Mouse (Mus musculus) layer of hippocampus, adult 9-10 months (tissue): ENCODE measurements around the gene Reln.

Experiments
- DNase-seq: peaks from one replicate; pipeline ENCODE4 v3.0.0; 2022; ENCODE audit warnings: low spot score

Gene Reln

DNA sequence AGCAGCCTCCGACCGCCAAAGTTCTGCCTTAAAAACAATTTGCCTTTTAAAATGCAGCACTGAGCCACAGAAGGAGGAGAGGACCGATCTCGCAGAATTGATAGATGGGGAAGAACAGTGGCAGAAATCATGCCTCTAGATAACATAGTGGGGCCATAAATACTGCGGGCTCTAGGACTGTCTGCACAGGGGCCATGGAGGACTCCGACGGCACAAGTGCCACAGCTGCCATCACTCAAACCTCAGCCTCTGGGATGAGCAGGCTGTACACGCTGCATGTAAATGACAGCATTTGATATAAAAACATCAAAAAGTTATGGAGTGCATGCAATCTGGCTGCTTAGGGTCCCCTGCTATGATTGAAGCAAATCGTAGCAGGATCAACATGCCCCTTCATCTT, 227.6 kb downstream of the Reln start:
- no peak for DNase-seq

DNA sequence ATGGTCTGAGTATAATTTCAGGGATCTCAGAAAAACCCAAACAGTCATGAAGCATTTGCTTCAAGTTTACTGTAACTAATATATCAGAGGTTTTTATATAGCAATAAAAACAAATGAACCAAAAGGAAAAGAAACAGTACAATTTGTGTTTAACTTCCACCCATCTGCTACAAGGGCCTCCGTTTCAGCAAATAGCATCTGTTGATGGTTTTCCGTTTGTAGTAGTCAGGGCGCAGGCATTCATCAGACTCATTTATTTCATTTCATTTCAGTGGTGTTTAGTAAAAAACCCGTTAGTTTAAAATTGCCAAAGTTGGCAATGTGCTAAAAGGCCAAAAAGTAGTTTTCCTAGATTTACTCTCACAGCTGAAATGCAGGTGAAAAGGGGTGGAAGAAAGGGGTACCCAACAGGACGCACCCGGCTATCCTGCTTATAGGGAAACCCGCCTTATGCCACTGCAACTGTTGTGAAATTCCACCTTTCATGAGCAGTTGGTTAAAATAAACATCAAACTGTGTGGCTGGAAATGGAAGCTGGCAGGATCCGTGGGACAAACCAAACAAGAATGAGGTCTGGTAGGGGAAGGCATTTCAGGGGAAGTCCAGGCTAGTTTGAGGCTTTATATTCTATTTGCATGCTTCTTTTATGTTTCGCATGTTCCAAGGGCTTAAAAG, 237.6 kb downstream of the Reln start:
- DNase-seq, result peak; percentile 29

DNA sequence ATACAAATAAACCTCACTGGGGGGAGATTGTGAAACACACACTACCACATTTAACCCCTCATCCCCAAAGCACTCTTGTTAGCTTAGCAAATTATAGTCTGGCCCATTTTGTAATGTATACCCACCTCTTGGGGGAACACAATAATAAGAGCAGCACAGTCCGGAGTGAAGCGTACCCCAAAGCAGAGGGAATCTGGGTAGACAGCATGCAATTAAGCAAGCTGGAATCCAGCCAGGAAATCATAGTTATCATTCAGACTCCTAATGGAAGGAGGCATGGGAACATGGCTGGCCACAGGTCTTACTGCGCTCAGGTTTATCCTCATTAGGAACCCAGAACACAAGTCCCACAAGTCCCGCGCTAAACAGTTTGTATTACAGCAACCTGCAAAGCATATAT, 249.5 kb downstream of the Reln start:
- DNase-seq, result no peak

DNA sequence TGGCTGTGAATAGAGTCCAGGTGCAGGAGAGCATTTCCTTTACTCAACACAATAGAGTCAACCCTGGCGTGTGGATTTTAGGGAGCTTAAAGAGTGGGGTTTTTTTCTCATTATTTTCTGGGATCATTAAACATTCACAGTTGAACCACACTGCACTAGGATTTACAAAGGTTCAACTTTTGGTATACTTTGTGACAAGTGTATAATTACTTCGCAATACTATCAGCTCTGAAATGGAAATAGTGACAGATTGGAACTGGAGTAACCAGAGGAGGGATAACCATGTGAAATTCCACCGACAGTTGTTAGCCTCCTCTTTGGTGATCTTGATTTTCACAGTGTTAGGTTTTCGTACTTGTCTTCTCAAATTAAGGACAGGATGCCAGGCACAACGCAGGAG, 250.5 kb downstream of the Reln start:
- DNase-seq, result no peak

DNA sequence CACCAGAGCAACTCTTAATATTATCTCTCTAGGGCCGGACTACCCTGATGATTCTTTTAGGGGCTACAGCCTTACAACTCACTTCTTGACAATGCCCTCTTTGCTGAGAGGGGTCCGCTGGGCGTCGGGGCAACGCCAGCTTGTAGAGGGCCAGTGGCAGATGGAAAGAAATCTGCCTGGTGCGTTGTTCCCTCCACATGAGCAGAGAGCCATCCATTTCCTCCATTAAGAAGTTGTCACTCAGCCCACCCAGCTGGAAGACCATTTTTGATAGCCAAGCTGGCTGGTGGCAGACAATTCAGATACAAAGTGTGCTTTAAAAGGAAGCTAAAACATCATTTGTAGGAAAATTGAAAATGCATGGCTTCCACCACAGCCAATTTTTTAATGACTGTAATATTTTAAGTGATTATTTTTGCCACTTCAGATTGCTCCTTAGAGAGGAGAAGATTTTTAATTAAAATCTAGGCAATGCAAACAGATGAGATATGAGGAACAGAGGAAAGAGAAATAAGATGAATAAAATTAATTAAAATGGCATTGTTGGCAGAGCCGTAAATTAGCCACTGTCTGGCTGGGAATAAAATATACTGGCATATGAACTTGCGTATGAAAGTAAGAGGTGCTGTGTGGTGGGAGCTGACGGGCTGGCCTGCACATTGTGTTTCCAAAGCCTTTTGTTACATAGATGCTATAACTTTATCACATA, 251.2 kb downstream of the Reln start:
- DNase-seq, result no peak

DNA sequence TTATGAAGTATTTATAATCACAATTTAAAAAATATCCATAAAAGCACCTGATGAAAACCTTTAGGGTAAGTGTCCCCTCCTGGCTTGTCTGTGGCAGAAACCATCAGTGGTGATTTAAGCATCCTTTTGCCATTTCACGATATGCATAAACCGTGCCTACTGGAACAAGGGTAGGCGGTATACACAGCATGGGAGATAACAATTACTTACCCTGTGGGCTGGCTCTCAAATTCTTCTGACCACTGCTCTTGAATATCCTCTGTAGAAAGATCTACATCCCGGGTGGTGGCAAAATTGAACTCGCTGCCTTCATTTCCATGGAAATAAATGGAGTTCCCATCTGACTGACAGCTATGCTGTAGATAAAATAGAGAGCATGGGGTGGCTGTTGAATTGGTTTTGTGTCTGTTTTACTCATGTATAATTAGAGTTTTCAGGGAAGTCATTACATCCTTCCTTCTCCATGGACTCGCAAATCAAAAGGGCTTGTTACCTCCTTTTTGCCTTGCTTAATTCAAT, 264.0 kb downstream of the Reln start:
- DNase-seq, result no peak

DNA sequence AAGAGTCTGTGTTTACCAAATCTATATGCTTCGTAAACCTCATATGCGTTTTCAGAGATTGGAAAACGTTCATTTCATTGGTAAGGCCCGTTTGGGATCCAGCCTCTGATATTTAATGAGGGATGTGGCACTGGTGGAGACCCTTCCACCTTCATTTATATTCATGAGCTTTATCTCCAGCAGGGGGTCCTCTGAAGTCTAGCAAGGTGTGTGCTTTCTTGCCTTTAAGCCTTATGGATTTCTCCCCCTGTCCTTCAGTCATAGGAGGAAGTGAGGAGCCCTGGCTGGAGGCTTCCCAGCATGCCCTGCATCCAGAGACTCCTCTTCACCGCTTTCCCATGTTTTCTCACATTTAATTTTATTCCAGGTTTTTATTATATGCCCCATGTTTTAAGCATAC, 269.5 kb downstream of the Reln start:
- DNase-seq, result no peak

DNA sequence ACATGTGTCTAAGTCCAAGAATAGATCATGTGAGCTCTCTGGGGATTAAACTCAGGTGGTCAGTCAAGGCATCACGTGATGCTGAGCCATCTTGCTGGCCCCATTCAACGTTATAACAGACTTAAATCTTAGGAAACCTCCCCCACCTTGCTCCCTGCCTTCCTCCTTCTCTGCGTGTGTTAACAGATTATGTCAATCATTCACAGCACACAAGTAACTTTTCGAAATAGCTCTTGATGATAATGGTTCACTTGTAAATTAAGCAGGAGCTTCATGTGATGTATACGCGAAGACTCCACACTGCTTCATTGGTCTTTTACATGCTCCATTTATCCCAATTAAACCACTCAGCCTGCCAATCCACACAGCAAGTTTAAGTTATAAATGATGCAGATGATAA, 271.9 kb downstream of the Reln start:
- DNase-seq, result no peak

DNA sequence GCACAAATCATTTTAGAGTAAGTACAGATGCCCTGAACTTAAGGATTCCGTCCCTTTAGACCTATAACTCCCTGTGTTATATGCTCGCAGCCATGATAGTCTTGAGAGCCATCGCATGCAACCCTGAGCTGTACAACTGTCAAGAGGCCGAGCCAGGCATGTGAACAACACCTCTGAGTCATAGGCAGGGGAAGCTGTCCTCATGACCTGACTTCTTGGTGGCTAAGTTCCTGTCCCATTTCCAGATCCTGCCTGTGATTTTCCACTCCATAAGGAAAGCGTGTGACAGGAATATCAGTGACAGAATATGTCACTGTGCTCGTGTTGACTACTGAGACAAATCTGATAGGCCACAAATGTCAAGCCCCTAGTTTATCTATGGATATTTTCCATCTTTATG, 285.3 kb downstream of the Reln start:
- DNase-seq, result no peak

DNA sequence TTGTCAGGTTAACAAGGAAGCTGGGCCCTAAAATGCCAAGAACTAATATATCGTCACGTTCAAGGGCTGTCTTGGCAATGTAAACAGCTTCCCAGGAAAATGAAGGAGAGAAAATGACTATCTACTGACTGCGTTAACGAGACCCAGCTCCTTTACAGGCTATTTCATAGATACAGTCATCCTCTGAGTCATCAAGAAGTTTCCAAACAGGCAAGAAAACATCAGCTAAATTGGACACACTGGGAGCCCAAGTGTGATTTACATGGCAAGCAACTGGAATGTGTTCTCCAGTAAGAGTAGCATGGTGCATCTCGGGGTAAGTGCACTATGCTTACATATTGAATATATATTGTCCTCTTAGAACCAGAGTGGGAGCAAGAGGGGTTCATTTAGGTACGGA, 302.7 kb downstream of the Reln start:
- DNase-seq, result no peak

DNA sequence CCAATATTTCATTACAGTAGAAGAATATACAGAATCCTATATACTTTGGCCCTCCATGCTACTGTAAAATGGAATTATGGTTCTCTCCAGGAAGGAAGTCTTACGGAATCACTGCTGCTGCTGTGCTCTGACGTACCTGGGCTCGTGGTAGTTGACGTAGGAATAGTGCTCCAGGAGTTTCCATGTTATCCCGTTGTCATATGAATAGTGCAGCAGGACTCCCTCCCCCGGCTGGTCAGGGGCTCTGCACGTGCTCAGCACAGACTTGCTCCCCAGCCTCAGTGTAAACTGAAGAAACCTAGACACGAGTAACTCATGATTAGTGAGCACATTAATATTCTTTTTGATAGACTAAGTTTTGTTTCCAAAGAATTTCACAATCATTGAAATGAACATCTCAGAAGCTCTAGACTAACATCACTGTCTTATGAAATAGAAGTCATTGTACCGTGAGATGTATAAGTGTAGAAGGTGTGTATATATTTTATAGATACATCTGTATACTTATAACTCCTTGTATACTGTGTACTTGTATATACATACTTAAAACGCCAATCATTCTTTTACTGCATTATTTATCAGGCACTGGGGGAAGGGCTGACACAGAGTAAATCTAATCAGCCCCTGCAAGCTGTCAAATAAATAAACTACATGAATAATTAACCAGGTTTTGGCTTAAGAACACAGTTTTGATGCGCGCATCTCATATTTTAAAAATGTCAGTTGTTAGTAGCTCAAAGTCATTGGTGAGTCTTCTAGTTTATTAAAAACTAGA, 304.9 kb downstream of the Reln start:
- DNase-seq, result no peak

DNA sequence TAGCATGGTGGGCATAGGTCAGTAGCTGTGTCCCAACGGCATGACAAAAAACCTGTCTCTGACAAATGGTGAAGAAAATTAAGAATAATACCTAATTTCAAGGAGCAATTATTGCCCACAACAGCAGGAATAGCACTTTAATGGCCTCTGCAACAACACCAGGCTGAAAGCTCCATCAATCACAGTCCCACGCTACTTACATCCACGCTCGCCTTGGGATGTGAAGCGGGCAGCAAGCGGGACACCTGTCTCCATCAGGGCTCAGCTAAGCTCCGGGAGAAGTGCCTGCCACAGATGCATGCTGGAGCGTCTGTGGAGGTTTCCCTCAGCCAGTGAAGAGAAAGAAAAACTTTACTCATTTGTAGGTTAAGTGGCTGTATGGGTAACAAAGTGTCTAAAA, 309.3 kb downstream of the Reln start:
- no peak for DNase-seq

DNA sequence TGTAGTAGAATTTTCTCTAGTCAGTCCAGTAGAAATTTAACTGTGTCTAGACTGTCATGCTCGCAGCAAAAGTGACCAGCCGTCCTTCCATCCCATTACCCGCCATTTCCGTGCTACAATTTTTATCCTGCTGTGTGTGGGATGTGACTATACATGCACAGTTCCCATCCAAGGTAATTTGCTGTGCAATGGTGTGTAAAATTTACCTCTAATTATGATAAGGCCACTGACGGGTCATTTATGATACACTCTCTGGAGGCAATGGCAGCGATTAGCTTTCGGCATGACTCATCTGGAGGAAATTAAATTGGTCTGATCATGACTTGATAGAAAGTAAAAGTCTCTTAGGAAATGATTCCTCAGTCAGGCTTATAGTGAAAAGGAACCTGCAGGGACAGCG, 311.5 kb downstream of the Reln start:
- no peak for DNase-seq

DNA sequence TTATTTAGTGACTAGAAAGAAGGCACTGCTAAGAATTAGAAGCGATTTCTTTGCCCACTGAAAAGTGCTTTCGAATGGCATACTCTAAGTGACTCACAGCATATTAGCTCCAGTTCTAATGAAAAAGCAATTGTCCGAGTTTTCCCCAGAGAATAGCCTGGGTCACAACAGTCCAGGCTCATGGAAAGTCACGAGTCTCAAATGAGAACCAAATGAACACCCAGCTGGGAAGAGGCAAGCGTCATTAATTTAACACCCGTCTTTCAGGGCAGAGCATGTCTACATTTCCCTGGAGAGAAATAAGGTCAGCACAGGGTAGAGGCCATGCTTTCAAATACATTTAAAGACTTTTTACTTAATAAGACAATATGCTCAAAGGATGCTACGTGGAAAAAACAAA, 312.8 kb downstream of the Reln start:
- DNase-seq, result no peak

DNA sequence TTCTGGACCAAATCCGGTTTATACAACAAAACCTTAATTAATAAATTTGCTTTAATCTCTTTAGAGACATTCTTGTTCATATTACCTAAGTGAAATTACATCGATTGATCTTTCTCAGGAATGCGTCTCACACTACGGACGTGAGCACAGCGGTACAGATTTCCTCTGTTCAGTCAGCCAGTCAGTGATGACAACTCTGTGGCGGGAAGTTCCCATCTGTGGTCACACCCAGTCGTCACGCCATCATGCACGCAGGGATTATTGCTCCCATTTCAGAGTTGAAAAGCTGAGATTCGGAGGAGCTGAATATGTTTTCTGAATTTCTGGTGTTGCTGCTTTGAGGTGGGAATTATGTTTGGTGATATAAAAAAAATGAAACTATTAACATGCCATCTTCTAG, 316.1 kb downstream of the Reln start:
- no peak for DNase-seq

DNA sequence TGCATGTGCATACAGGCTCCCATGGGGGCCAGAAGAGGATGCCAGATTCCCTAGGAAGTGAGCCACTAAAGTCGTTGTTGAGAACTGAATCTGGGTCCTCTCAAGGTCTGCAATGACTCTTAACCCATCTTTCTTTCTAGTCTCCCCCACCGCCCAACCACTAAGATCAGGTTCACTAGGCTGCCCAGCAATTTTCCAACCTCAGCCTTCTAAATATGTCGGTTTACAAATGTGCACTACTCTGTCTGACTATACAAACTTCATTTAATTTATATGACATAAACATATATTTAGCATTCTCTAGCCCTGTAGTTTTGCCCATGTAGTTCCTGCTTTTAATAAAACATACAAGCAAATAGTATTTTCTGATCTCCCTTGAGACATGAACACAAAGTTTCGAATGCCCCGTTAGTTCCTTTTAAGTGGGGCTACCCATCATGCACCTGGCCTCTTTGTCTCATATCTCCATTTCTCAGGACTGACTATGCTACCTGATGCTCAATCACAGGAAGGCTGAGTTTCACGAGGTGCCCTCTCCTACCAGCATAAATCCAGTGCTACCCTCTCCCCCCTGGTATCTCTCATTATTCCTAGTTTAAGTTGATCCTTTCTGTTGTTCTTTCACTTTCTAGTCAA, 317.1 kb downstream of the Reln start:
- no peak for DNase-seq

DNA sequence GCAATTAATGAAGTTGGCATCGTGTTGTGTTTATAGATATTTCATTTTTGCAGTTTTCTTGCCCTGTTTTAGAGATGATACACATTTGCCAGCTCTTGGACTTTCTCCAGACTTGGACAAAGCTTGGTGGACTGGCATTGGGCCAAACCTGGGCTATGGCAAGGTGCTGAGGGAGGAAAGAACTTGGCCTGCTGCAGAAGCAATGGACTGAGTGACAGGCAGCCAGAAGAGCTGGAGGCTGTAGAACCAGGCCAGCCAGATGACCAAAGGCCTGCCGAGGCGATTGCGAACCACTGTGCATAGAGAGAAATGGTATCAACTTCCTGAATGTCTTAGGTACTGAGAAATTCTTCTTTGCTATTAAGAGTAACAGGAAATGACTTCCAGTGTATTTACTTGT, 318.8 kb downstream of the Reln start:
- DNase-seq, result no peak

DNA sequence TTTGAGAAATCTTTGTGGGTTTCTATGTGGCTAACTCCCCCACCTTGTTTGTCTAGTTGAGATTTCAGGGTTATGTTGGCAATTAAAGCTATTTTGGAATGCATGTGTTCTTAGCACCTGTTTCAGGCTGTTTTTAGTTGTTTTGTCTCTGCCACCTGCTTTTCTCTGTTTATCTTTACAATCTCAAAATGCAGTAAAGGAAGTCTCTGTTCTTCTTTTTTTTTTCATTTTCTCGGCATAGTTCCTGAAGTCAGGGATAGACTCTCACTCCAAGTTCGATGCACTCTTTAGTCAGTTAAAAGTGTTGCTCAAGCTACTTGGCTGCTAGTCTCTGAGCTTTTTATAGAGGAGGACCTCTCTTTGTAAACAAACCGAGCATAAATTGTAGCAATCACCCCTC, 320.4 kb downstream of the Reln start:
- no peak for DNase-seq

DNA sequence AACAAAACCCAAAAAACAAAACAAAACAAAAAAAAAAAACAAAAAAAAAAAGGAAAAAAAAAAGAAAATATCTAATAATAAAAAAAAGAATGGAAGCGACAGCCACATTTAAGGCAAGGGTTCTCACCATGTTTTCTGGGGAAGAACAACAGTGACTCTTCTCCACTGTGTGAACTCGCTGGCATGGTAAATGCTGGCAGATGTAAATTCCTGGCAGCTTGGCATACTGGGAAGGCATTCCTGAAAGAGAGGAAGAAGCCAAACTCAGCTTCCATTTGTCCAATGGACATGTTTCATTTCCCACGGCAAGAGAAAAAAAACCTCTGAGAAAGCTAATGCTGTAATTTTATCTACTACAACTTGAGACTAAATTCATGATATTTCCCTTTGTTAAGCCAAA, 326.6 kb downstream of the Reln start:
- DNase-seq, result no peak

DNA sequence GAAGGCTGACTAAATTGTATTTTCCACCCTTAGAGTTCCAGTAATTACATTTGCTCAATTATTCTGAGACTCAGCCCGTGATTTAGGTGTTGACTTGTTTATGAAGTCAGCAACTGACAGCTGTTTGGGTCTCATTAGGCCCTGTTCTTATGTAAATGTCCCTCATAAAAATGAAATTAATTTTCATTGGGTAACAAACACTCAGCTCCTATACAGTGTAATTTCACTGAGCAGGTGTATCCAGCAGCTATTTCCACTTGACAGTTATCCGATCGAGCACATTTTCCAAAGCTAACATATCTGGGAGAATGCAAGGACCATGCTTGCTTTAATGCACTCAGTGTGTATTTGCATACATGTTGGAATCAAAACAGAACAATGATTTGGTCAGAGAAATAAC, 330.0 kb downstream of the Reln start:
- no peak for DNase-seq

DNA sequence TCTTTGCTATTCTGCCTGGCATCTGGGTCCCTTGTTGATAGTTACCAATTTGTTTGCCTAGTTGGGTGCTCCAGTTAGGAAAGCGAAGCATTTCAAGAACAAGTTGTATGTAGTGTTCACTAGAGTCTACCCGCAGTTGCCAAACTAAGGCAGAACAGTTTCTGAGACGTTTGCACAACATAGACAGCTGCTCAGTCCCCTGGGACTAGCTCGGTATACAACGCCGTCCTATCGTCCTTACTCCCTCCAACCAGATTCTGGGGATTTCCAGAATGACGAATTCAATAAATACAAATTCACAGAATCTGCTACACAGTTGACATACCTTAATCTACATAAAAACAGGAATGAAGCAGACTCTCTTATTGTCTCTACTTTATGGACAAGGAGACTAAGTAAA, 335.4 kb downstream of the Reln start:
- DNase-seq, result no peak

DNA sequence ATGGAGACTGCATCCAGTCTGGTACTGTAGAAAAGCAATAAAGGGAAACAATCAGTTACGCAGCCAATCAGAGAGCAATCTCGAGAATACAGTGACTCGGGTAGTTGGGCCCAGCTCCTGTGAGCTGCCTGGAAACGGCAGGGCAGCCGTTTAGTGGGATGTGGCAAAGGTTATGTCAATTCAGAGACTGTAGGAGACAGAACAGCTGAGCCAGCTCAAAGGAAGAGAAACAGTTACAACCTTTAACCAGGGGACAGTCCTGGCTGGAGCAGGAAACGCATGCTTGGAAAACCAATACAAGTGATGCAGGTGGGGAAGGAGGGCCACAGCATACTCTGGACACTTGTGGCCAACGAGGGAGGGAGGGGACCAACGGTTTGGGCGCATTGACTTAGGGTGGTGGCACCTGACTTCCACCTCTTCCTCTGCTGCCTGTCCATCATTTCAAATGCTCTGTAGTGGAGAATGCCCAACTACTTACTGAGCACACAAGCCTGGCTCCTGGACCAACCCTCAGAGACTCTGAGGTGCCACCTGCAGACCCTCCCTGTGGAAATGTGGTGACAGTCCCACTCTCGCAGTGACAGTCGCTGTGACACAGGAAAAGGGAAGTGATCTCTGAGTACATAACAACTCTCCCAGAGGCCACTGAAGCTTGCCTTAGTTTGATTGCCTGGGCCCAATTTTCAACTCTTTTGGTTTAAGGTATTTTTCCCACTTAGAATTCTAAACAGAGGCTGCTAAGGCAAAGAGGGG, 337.0 kb downstream of the Reln start:
- DNase-seq, result no peak
